Mouse (Mus musculus) hindbrain, embryonic 15.5 days (tissue): ENCODE results near the gene Dync1li2. TPM values are rescaled to one million over a fixed set of nuclear protein-coding genes. Genes with fewer than 3 reads are reported as not detected.

Experiments used
- ATAC-seq: fragments of 200-750 bp; cut with Nextera tagmentation; 2 replicates; pipeline ENCODE4 v1.8.0; 2017; ENCODE audit warnings: low read depth, moderate number of reproducible peaks, moderate TSS enrichment; ENCODE audit not compliant: low FRiP score
- H3K27ac ChIP-seq: fragments of 300-500 bp; sonication (generic); replicated peaks from 2 replicates; pipeline ENCODE4 v1.5.1; 2015; ENCODE audit warnings: mild to moderate bottlenecking, inconsistent platforms
- H3K27me3 ChIP-seq: fragments of 300-500 bp; sonication (generic); 2 replicates; pipeline ENCODE4 v1.6.1; 2015; ENCODE audit warnings: control low read depth, inconsistent platforms
- H3K36me3 ChIP-seq: fragments of 300-500 bp; sonication (generic); 2 replicates; pipeline ENCODE4 v1.6.1; 2015; ENCODE audit warnings: control low read depth, inconsistent platforms
- H3K4me1 ChIP-seq: fragments of 300-500 bp; sonication (generic); replicated peaks from 2 replicates; pipeline ENCODE4 v1.6.1; 2015; ENCODE audit warnings: control low read depth, inconsistent platforms
- H3K4me2 ChIP-seq: fragments of 300-500 bp; sonication (generic); 2 replicates; pipeline ENCODE4 v1.6.1; 2015; ENCODE audit warnings: moderate library complexity, mild to moderate bottlenecking, inconsistent platforms
- H3K4me3 ChIP-seq: fragments of 300-500 bp; sonication (generic); 2 replicates; pipeline ENCODE4 v1.5.1; 2015; ENCODE audit warnings: mild to moderate bottlenecking, inconsistent platforms
- H3K9ac ChIP-seq: fragments of 300-500 bp; sonication (generic); 2 replicates; pipeline ENCODE4 v1.6.1; 2015; ENCODE audit warnings: inconsistent platforms
- H3K9me3 ChIP-seq: fragments of 300-500 bp; sonication (generic); 2 replicates; pipeline ENCODE4 v1.6.1; 2016; ENCODE audit warnings: control low read depth, inconsistent platforms
- WGBS: fragments of 180-500 bp; shearing (Covaris S2); methylation state at CpG from one replicate; pipeline ENCODE4 v1.1.7; 2015; 5-methylcytosine and 5-hydroxymethylcytosine counted together
- polyA plus RNA-seq: library from polyadenylated mRNA; unstranded; fragments of >200 nt; fragmentation: Nextera tagmentation; extraction: Ambion mirVana; gene quantifications from 2 replicates; pipeline ENCODE4 v1.2.1, GENCODE M21; 2015

Gene Dync1li2
- polyA plus RNA-seq, 1 experiment from 2014 or later, result 106 TPM

DNA sequence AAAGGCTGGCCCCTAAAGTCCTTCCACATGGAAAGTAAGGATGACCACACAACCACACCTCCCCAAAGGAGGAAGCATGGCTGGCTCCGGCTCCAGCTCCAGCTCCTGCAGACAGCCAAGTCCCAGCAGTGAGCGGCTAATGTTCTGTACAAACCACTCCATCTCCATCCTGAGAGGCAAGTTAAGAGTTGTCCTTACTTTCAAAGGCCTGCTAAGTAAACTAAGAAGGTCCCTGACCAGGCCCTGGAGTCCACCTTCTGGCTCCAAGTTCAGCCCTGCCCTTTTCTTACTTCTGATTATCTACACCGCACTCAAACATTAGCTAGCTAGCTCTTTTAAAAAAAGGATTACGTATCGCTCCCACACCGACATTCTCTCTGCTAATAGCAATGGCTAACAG, 49.1 kb downstream of the Dync1li2 start:
- Histone ChIP-seq H3K4me1 (peaks cover 18% of the 10 kb centered on the region), H3K27me3 (no peaks in the 10 kb centered on the region), H3K4me3 (peak overlapping the region; percentile 77), H3K27ac (no peak overlapping the region), H3K36me3 (no peaks in the 10 kb centered on the region), H3K9me3 (no peaks in the 10 kb centered on the region), H3K9ac (no peak overlapping the region), H3K4me2 (peak overlapping the region; percentile 75)
- 84% methylated on average over 6 of the region's 6 CpGs for WGBS
- ATAC-seq, result no peak

- no peak overlapping the region for H3K9ac ChIP-seq
- WGBS, result 98% methylated on average over 7 of the region's 7 CpGs
- H3K4me2 ChIP-seq, result peak overlapping the region; percentile 75; the same call in 1 of the 2 replicates
- H3K9me3 ChIP-seq, result no peaks in the 10 kb centered on the region
- H3K36me3 ChIP-seq, result no peaks in the 10 kb centered on the region
- no peaks in the 10 kb centered on the region for H3K27me3 ChIP-seq
- H3K4me1 ChIP-seq, result peaks cover 18% of the 10 kb centered on the region
- ATAC-seq, result no peak
- H3K4me3 ChIP-seq, result no peak overlapping the region
- H3K27ac ChIP-seq, result no peak overlapping the region
Observed at GRCm38 (mm10) chr8:104393139-104393538, 49.7 kb downstream of the Dync1li2 start.

DNA sequence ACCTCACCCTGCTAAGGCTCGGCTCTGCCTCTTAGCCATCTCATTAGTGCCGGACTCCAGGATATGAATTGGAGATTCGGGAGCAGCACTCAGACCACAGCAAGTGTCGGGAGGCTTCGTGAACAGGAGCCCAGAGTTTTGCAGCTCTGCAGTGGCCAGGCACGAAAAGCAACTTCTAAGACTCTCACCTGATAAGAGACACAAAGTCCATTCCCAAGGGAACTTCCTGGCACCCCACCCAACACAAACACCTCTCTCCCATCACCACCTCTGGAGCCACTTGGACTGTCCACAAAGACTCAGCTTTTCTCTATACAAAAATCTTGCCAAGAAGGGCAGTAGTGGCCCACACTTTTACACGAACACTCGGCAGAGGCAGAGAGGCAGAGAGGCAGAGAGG, 52.6 kb downstream of the Dync1li2 start:
- Histone ChIP-seq H3K9me3 (no peaks in the 10 kb centered on the region), H3K27ac (no peak overlapping the region), H3K4me2 (no peak overlapping the region), H3K27me3 (no peaks in the 10 kb centered on the region), H3K4me3 (no peak overlapping the region), H3K4me1 (peaks cover 37% of the 10 kb centered on the region), H3K36me3 (no peaks in the 10 kb centered on the region), H3K9ac (no peak overlapping the region)
- no peak for ATAC-seq
- 86% methylated on average over 8 of the region's 8 CpGs for WGBS

- Histone ChIP-seq H3K27me3 (no peaks in the 10 kb centered on the region), H3K9me3 (no peaks in the 10 kb centered on the region), H3K4me1 (peaks cover 27% of the 10 kb centered on the region), H3K36me3 (no peaks in the 10 kb centered on the region), H3K4me2 (no peak overlapping the region), H3K27ac (no peak overlapping the region), H3K9ac (no peak overlapping the region), H3K4me3 (no peak overlapping the region)
- WGBS, result 88% methylated on average over 2 of the region's 2 CpGs
- no peak for ATAC-seq
Observed at GRCm38 (mm10) chr8:104387980-104388379, 54.9 kb downstream of the Dync1li2 start.

DNA sequence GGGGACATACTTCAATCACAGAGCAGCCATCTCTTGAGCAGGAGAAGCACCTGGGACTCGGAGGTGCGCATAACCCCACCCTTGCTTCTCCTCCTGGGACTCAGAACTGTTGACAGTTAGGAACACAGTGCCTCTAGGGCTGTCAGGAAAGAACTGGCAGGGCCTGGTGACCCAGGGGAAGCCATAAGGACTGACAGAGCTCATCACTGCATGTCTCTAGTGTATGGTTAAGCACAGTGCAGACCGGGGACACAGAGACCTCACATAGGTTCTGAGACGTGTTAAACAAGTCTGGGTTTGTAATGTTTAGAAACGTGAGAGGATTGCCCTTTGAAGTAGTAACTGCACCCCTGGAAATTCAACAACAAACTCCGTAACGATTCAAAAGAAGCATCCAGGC, 55.3 kb downstream of the Dync1li2 start:
- Histone ChIP-seq H3K4me1 (peaks cover 30% of the 10 kb centered on the region), H3K27ac (no peak overlapping the region)

DNA sequence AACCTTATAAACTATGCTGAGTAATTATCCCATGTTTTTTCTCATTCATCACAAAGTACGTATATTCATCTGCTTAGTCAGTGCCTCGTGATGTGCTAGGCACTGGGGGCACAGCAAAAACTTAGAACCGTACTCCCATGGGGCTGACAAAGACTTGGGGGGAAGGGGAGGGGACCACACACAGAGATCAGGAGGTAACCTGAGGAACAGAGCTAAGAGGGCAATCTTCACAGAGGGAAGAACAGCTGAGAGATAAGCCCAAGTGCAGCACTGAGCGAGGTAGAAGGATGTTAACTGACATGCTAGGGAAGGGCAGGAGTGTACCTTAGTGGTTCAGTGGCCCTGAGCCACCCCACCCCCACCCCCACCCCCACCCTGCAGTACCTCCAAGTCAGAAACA, 56.2 kb downstream of the Dync1li2 start:
- no peak for ATAC-seq
- no peak overlapping the region for H3K4me2 ChIP-seq

More for the DNA sequence above, 55.3 kb downstream of the Dync1li2 start:
- no peak for ATAC-seq
- Histone ChIP-seq H3K27me3 (no peaks in the 10 kb centered on the region), H3K4me3 (no peak overlapping the region), H3K9ac (no peak overlapping the region), H3K9me3 (no peaks in the 10 kb centered on the region), H3K4me2 (no peak overlapping the region), H3K36me3 (no peaks in the 10 kb centered on the region)
- 63% methylated on average over 7 of the region's 7 CpGs for WGBS

DNA sequence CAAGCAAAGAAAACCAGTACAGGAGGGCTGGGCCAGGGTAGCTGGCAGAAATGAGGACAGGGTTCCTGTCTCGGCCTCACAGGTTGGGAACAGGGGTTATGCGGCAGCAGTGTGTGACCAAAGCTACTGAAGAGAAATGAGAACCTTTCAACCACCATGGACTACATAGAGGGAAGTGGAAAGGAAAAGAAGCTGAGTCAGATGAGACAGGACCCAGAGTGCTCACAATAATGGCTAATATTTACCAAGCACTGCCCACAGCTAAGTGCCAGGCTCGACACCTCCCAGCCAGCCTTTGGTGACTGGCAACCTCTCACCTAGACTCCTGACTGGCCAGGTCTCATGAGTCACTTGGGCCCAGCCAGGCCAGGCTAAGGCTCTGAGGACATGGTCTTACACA, 58.9 kb downstream of the Dync1li2 start:
- no peak overlapping the region for H3K9ac ChIP-seq
- peaks cover 41% of the 10 kb centered on the region for H3K4me1 ChIP-seq
- H3K4me3 ChIP-seq, result no peak overlapping the region
- no peaks in the 10 kb centered on the region for H3K36me3 ChIP-seq
- no peaks in the 10 kb centered on the region for H3K27me3 ChIP-seq
- WGBS, result 71% methylated on average over 3 of the region's 3 CpGs
- no peak for ATAC-seq
- H3K27ac ChIP-seq, result no peak overlapping the region
- no peak overlapping the region for H3K4me2 ChIP-seq
- no peaks in the 10 kb centered on the region for H3K9me3 ChIP-seq

More for the DNA sequence above, 56.2 kb downstream of the Dync1li2 start:
- peaks cover 38% of the 10 kb centered on the region for H3K4me1 ChIP-seq
- no peak overlapping the region for H3K4me3 ChIP-seq
- no peaks in the 10 kb centered on the region for H3K9me3 ChIP-seq
- no peaks in the 10 kb centered on the region for H3K36me3 ChIP-seq
- 20% methylated on average over 4 of the region's 4 CpGs for WGBS
- no peaks in the 10 kb centered on the region for H3K27me3 ChIP-seq
- no peak overlapping the region for H3K27ac ChIP-seq
- no peak overlapping the region for H3K9ac ChIP-seq

GRCm38 (mm10) chr8:104383296-104383695, 59.6 kb downstream of the Dync1li2 start:
- Histone ChIP-seq H3K4me3 (no peak overlapping the region), H3K36me3 (no peaks in the 10 kb centered on the region), H3K4me2 (no peak overlapping the region), H3K27me3 (no peaks in the 10 kb centered on the region), H3K27ac (no peak overlapping the region), H3K4me1 (peaks cover 41% of the 10 kb centered on the region), H3K9ac (no peak overlapping the region), H3K9me3 (no peaks in the 10 kb centered on the region)
- WGBS, result 80% methylated on average over 2 of the region's 2 CpGs
- ATAC-seq, result no peak

DNA sequence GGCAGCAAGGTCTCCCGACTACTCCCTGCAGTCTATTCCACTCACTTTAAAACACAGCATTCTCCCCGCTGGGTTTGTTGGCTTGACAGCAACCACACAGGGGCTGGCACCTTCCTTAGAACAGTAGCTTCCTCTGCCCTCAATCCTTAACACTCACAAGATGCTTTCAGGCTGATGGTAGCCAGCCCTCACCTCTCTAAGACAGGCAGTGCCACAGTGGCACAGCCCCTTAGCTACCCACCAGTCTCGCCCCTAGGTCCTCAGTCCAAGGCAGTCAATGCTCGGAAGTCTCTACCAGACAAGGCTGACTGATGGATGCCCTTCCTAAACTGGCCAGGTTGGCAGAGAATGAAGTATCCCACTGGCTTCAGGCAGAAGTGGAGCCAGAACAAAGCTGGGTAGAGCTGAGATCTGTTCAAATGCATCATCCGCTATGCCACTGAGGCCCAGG, 61.9 kb downstream of the Dync1li2 start:
- WGBS, result 70% methylated on average over 5 of the region's 5 CpGs
- Histone ChIP-seq H3K36me3 (no peaks in the 10 kb centered on the region), H3K9ac (no peak overlapping the region), H3K4me3 (no peak overlapping the region), H3K27ac (no peak overlapping the region), H3K4me2 (no peak overlapping the region), H3K4me1 (peaks cover 33% of the 10 kb centered on the region), H3K9me3 (no peaks in the 10 kb centered on the region), H3K27me3 (no peaks in the 10 kb centered on the region)
- ATAC-seq, result no peak

- Histone ChIP-seq H3K27me3 (no peaks in the 10 kb centered on the region), H3K4me3 (no peak overlapping the region), H3K9me3 (no peaks in the 10 kb centered on the region), H3K9ac (no peak overlapping the region), H3K4me2 (no peak overlapping the region), H3K27ac (no peak overlapping the region), H3K36me3 (no peaks in the 10 kb centered on the region), H3K4me1 (peaks cover 33% of the 10 kb centered on the region)
- 90% methylated on average over 7 of the region's 7 CpGs for WGBS
- ATAC-seq, result no peak
Observed at GRCm38 (mm10) chr8:104380269-104380668, 62.6 kb downstream of the Dync1li2 start.

DNA sequence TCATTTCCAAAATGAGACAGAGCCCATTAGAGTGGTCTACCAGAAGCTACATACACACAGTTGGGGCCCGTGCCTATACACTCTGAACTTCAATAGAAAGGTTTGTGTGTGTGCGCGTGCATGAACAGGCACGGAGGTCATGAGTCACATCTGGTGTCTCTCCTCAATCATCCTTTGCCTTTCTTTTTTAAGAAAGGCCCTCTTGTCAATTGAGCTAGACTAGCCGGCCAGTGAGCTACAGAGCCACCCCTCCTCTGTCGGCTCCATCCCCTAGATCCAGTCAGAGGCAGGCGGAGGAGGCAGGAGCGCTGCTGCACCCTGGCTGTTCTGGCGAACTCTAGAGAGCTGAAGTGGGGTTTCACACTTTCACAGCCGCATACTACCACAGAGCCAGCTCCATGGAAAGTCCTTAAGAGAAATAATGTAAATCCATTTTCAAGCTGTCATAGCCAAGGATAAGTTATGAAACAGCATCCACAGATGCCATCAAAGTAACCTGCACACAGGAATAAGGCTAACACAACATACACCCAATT, 63.5 kb downstream of the Dync1li2 start:
- WGBS, result 35% methylated on average over 10 of the region's 10 CpGs
- no peak overlapping the region for H3K4me2 ChIP-seq
- H3K27me3 ChIP-seq, result no peaks in the 10 kb centered on the region
- H3K4me1 ChIP-seq, result peaks cover 39% of the 10 kb centered on the region
- H3K4me3 ChIP-seq, result no peak overlapping the region
- ATAC-seq, result no peak
- no peaks in the 10 kb centered on the region for H3K36me3 ChIP-seq
- no peaks in the 10 kb centered on the region for H3K9me3 ChIP-seq
- no peak overlapping the region for H3K27ac ChIP-seq
- no peak overlapping the region for H3K9ac ChIP-seq

DNA sequence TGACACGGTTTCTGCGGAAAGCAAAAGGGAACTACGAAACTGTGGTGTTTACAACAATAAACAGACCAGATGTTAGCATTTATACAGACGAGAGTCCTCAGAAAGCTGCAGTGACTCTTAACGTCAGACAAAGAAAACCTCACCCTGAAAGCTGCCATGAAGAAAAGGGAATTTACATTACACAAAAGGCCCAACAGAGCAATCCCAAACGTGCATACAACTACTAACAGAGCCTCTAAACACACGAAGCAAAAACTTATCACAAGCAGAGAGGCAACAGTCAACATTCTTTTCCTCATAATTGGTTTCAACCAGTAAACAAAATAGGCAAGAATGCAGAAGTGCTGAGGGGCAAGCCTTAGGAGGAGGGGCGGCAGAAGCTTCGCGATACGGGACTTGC, 66.2 kb downstream of the Dync1li2 start:
- no peak overlapping the region for H3K27ac ChIP-seq
- no peak overlapping the region for H3K9ac ChIP-seq
- no peaks in the 10 kb centered on the region for H3K36me3 ChIP-seq
- H3K4me1 ChIP-seq, result peaks cover 31% of the 10 kb centered on the region
- no peak for ATAC-seq
- WGBS, result 32% methylated on average over 11 of the region's 11 CpGs
- no peak overlapping the region for H3K4me3 ChIP-seq
- no peak overlapping the region for H3K4me2 ChIP-seq
- no peaks in the 10 kb centered on the region for H3K27me3 ChIP-seq
- no peaks in the 10 kb centered on the region for H3K9me3 ChIP-seq

- no peak overlapping the region for H3K9ac ChIP-seq
- 40% methylated on average over 5 of the region's 5 CpGs for WGBS
- H3K4me3 ChIP-seq, result no peak overlapping the region
- peaks cover 31% of the 10 kb centered on the region for H3K4me1 ChIP-seq
- H3K36me3 ChIP-seq, result no peaks in the 10 kb centered on the region
- H3K9me3 ChIP-seq, result no peaks in the 10 kb centered on the region
- no peaks in the 10 kb centered on the region for H3K27me3 ChIP-seq
- H3K27ac ChIP-seq, result no peak overlapping the region
- ATAC-seq, result no peak
- no peak overlapping the region for H3K4me2 ChIP-seq
Observed at GRCm38 (mm10) chr8:104375959-104376358, 66.9 kb downstream of the Dync1li2 start.
